Mouse (Mus musculus): ENCODE results near the gene Rps19.
"Not testable (repeated sequence)": the region's sequence is repeated elsewhere in the genome, so short reads cannot be mapped to it uniquely, and the experiment has no call there.

The Rps19 gene

GRCm38 (mm10) chr7:24883896-24884692 lies at the start of gene Rps19:
Gene Rps19, plus strand, starts transcription at chr7:24884371.
- Histone ChIP-seq H3K36me3 (ENCODE audit: control insufficient read depth, insufficient read depth, low read length, poor library complexity, severe bottlenecking) (peaks cover 21% of the 10 kb centered on the region), H3K27me3 (ENCODE audit: control insufficient read depth, insufficient read depth, low read length, poor library complexity, severe bottlenecking) (no peaks in the 10 kb centered on the region)
- peak; percentile 99 for DNase-seq (ENCODE audit: low read depth, low spot score)

- not testable (repeated sequence) for H3K27me3 ChIP-seq (ENCODE audit: control insufficient read depth, insufficient read depth, low read length, poor library complexity, severe bottlenecking); H3K36me3 ChIP-seq (ENCODE audit: control insufficient read depth, insufficient read depth, low read length, poor library complexity, severe bottlenecking)
- DNase-seq (ENCODE audit: low read depth, low spot score), result peak; percentile 81
These were observed 45.3 kb upstream of the Rps19 start for GRCm38 (mm10) chr7:24838732-24839409.

GRCm38 (mm10) chr7:24839410-24839808 lies 44.8 kb upstream of the Rps19 start:
- Histone ChIP-seq H3K27me3 (ENCODE audit: control insufficient read depth, insufficient read depth, low read length, poor library complexity, severe bottlenecking) (no peaks in the 10 kb centered on the region), H3K36me3 (ENCODE audit: control insufficient read depth, insufficient read depth, low read length, poor library complexity, severe bottlenecking) (no peaks in the 10 kb centered on the region)
- peak; percentile 26 for DNase-seq (ENCODE audit: low read depth, low spot score)

GRCm38 (mm10) chr7:24840331-24840730 lies 43.8 kb upstream of the Rps19 start:
- no peak for DNase-seq (ENCODE audit: low read depth, low spot score)
- H3K27me3 ChIP-seq (ENCODE audit: control insufficient read depth, insufficient read depth, low read length, poor library complexity, severe bottlenecking), result no peaks in the 10 kb centered on the region
- H3K36me3 ChIP-seq (ENCODE audit: control insufficient read depth, insufficient read depth, low read length, poor library complexity, severe bottlenecking), result no peaks in the 10 kb centered on the region

- no peak for DNase-seq (ENCODE audit: low read depth, low spot score)
- no peaks in the 10 kb centered on the region for H3K27me3 ChIP-seq (ENCODE audit: control insufficient read depth, insufficient read depth, low read length, poor library complexity, severe bottlenecking)
- no peaks in the 10 kb centered on the region for H3K36me3 ChIP-seq (ENCODE audit: control insufficient read depth, insufficient read depth, low read length, poor library complexity, severe bottlenecking)
These were observed 43.2 kb upstream of the Rps19 start for GRCm38 (mm10) chr7:24841009-24841408.

GRCm38 (mm10) chr7:24844144-24844543 lies 40.0 kb upstream of the Rps19 start:
- no peaks in the 10 kb centered on the region for H3K27me3 ChIP-seq (ENCODE audit: control insufficient read depth, insufficient read depth, low read length, poor library complexity, severe bottlenecking)
- DNase-seq (ENCODE audit: low read depth, low spot score), result no peak

GRCm38 (mm10) chr7:24845181-24845580 lies 39.0 kb upstream of the Rps19 start:
- DNase-seq (ENCODE audit: low read depth, low spot score), result no peak
- H3K27me3 ChIP-seq (ENCODE audit: control insufficient read depth, insufficient read depth, low read length, poor library complexity, severe bottlenecking), result no peaks in the 10 kb centered on the region
- H3K36me3 ChIP-seq (ENCODE audit: control insufficient read depth, insufficient read depth, low read length, poor library complexity, severe bottlenecking), result no peaks in the 10 kb centered on the region

More at GRCm38 (mm10) chr7:24844144-24844543, 40.0 kb upstream of the Rps19 start:
- no peaks in the 10 kb centered on the region for H3K36me3 ChIP-seq (ENCODE audit: control insufficient read depth, insufficient read depth, low read length, poor library complexity, severe bottlenecking)

- no peaks in the 10 kb centered on the region for H3K27me3 ChIP-seq (ENCODE audit: control insufficient read depth, insufficient read depth, low read length, poor library complexity, severe bottlenecking)
- DNase-seq (ENCODE audit: low read depth, low spot score), result peak; percentile 63
These were observed 38.5 kb upstream of the Rps19 start for GRCm38 (mm10) chr7:24845713-24846112.

GRCm38 (mm10) chr7:24846576-24846975 lies 37.6 kb upstream of the Rps19 start:
- not testable (repeated sequence) for H3K36me3 ChIP-seq (ENCODE audit: control insufficient read depth, insufficient read depth, low read length, poor library complexity, severe bottlenecking); H3K27me3 ChIP-seq (ENCODE audit: control insufficient read depth, insufficient read depth, low read length, poor library complexity, severe bottlenecking); DNase-seq (ENCODE audit: low read depth, low spot score)

More at GRCm38 (mm10) chr7:24845713-24846112, 38.5 kb upstream of the Rps19 start:
- H3K36me3 ChIP-seq (ENCODE audit: control insufficient read depth, insufficient read depth, low read length, poor library complexity, severe bottlenecking), result no peaks in the 10 kb centered on the region

GRCm38 (mm10) chr7:24850162-24850561 lies 34.0 kb upstream of the Rps19 start:
- no peak for DNase-seq (ENCODE audit: low read depth, low spot score)
- no peaks in the 10 kb centered on the region for H3K27me3 ChIP-seq (ENCODE audit: control insufficient read depth, insufficient read depth, low read length, poor library complexity, severe bottlenecking)
- no peaks in the 10 kb centered on the region for H3K36me3 ChIP-seq (ENCODE audit: control insufficient read depth, insufficient read depth, low read length, poor library complexity, severe bottlenecking)

- no peaks in the 10 kb centered on the region for H3K36me3 ChIP-seq (ENCODE audit: control insufficient read depth, insufficient read depth, low read length, poor library complexity, severe bottlenecking)
- no peak for DNase-seq (ENCODE audit: low read depth, low spot score)
- no peaks in the 10 kb centered on the region for H3K27me3 ChIP-seq (ENCODE audit: control insufficient read depth, insufficient read depth, low read length, poor library complexity, severe bottlenecking)
These were observed 33.3 kb upstream of the Rps19 start for GRCm38 (mm10) chr7:24850899-24851303.

GRCm38 (mm10) chr7:24851596-24852325 lies 32.4 kb upstream of the Rps19 start:
- Histone ChIP-seq H3K27me3 (ENCODE audit: control insufficient read depth, insufficient read depth, low read length, poor library complexity, severe bottlenecking) (no peaks in the 10 kb centered on the region), H3K36me3 (ENCODE audit: control insufficient read depth, insufficient read depth, low read length, poor library complexity, severe bottlenecking) (no peaks in the 10 kb centered on the region)
- no peak for DNase-seq (ENCODE audit: low read depth, low spot score)

GRCm38 (mm10) chr7:24852557-24853232 lies 31.5 kb upstream of the Rps19 start:
- Histone ChIP-seq H3K36me3 (ENCODE audit: control insufficient read depth, insufficient read depth, low read length, poor library complexity, severe bottlenecking) (no peaks in the 10 kb centered on the region), H3K27me3 (ENCODE audit: control insufficient read depth, insufficient read depth, low read length, poor library complexity, severe bottlenecking) (no peaks in the 10 kb centered on the region)
- DNase-seq (ENCODE audit: low read depth, low spot score), result no peak

- DNase-seq (ENCODE audit: low read depth, low spot score), result no peak
- no peaks in the 10 kb centered on the region for H3K27me3 ChIP-seq (ENCODE audit: control insufficient read depth, insufficient read depth, low read length, poor library complexity, severe bottlenecking)
- no peaks in the 10 kb centered on the region for H3K36me3 ChIP-seq (ENCODE audit: control insufficient read depth, insufficient read depth, low read length, poor library complexity, severe bottlenecking)
These were observed 31.0 kb upstream of the Rps19 start for GRCm38 (mm10) chr7:24853233-24853563.
